Mouse (Mus musculus) activated CD4-positive, CD25-positive, alpha-beta regulatory T cell, adult 4 months (primary cell): Measurements from ENCODE around the gene Acss2. TPM values are rescaled to one million over a fixed set of nuclear protein-coding genes. Genes with fewer than 3 reads are reported as not detected.

ENCODE experiments used
- ATAC-seq: one replicate; pipeline ENCODE4 v1.8.0; 2017
- polyA plus RNA-seq, 2 experiments: library from polyadenylated mRNA; unstranded; fragments of 100-300 nt; shearing (Covaris generic); gene quantifications; one replicate each; pipeline ENCODE4 v1.2.1; 2017

Gene Acss2
- 10 to 100 TPM; 13.9 to 16.4 TPM for polyA plus RNA-seq

- peak; percentile 90 for ATAC-seq
Observed at GRCm38 (mm10) chr2:155517455-155518423, at the start of gene Acss2, which contains the start of gene Ggt7. Acss2 (plus strand) TSS chr2:155517948. Ggt7 (minus strand) TSS chr2:155518237.

- ATAC-seq: peak; percentile 31
Observed at GRCm38 (mm10) chr2:155472671-155473569, 44.8 kb upstream of the Acss2 start.

- ATAC-seq: peak; percentile 70
Observed at GRCm38 (mm10) chr2:155473570-155474088, 44.1 kb upstream of the Acss2 start, which contains the start of gene Ncoa6. Ncoa6 (minus strand) TSS chr2:155473894.

GRCm38 (mm10) chr2:155482021-155482420, 35.7 kb upstream of the Acss2 start:
- no peak for ATAC-seq

- ATAC-seq: no peak
Observed at GRCm38 (mm10) chr2:155490998-155491397, 26.8 kb upstream of the Acss2 start.

- no peak for ATAC-seq
Observed at GRCm38 (mm10) chr2:155502596-155502995, 15.2 kb upstream of the Acss2 start.

GRCm38 (mm10) chr2:155504440-155505355, 13.1 kb upstream of the Acss2 start:
- no peak for ATAC-seq

GRCm38 (mm10) chr2:155505811-155506210, 11.9 kb upstream of the Acss2 start:
- no peak for ATAC-seq

GRCm38 (mm10) chr2:155507721-155508470, 9.9 kb upstream of the Acss2 start:
- ATAC-seq: no peak

GRCm38 (mm10) chr2:155512479-155512878, 5.3 kb upstream of the Acss2 start:
- ATAC-seq: no peak

GRCm38 (mm10) chr2:155513543-155513942, 4.2 kb upstream of the Acss2 start:
- no peak for ATAC-seq

- peak; percentile 55 for ATAC-seq
Observed at GRCm38 (mm10) chr2:155514666-155515065, 3.1 kb upstream of the Acss2 start.

GRCm38 (mm10) chr2:155515941-155516340, 1.8 kb upstream of the Acss2 start:
- no peak for ATAC-seq

GRCm38 (mm10) chr2:155518531-155519270, 953 bp downstream of the Acss2 start:
- ATAC-seq: no peak

GRCm38 (mm10) chr2:155523706-155524105, 6.0 kb downstream of the Acss2 start:
- ATAC-seq: no peak

GRCm38 (mm10) chr2:155524378-155524777, 6.6 kb downstream of the Acss2 start:
- ATAC-seq: no peak

- no peak for ATAC-seq
Observed at GRCm38 (mm10) chr2:155527367-155527766, 9.6 kb downstream of the Acss2 start.

- no peak for ATAC-seq
Observed at GRCm38 (mm10) chr2:155536292-155536691, 18.5 kb downstream of the Acss2 start.

GRCm38 (mm10) chr2:155537761-155538462, 20.2 kb downstream of the Acss2 start:
- peak; percentile 49 for ATAC-seq
